22 mouse cellular contexts compared by ENCODE assay signal in genomic region chr7:70412900-70413299, GRCm38 (mm10). TPM values are rescaled to one million over a fixed set of nuclear protein-coding genes. Genes with fewer than 3 reads are reported as not detected.
DNase-seq lines count a peak whose midpoint lies in the region; ATAC-seq and TF ChIP-seq lines count a peak whose summit lies in the region.
"Had no signal": no experiment of that assay in that cellular context is flagged by ENCODE, and none has a peak within 500 bp of the region (broad histone marks: within the 10 kb centered on the region; RNA-seq: fewer than 3 reads in every experiment).

No protein-coding gene starts in this region.

- TF ChIP-seq CTCF in stomach, postnatal 0 days (IDR thresholded peaks at IDR 0.05; ENCODE audit: low read depth): no peak

- no peak for ATAC-seq in kidney, embryonic 15.5 days (replicated peaks; ENCODE audit: low FRiP score)
- ATAC-seq in stomach, postnatal 0 days (ENCODE audit: low FRiP score, low TSS enrichment): peak; percentile 69
- ATAC-seq: forebrain, embryonic 14.5 days had no signal

- no peaks in the 10 kb centered on the region for H3K27me3 ChIP-seq in kidney, embryonic 15.5 days
- H3K27me3 ChIP-seq in stomach, postnatal 0 days (ENCODE audit: control insufficient read depth, insufficient read depth, low read length): no peaks in the 10 kb centered on the region
- H3K27me3 ChIP-seq: forebrain, embryonic 12.5 days had no signal

- peaks cover 9% of the 10 kb centered on the region for H3K4me1 ChIP-seq in kidney, embryonic 15.5 days
- H3K4me1 ChIP-seq in stomach, postnatal 0 days (replicated peaks; ENCODE audit: control insufficient read depth, insufficient read depth): no peaks in the 10 kb centered on the region
- H3K4me1 ChIP-seq: forebrain, embryonic 10.5 days; forebrain, embryonic 12.5 days had no signal

- WGBS in kidney, embryonic 15.5 days: 83% methylated on average over 7 of the region's 7 CpGs
- WGBS in stomach, postnatal 0 days: 53% methylated on average over 7 of the region's 7 CpGs

- H3K36me3 ChIP-seq in kidney, embryonic 15.5 days: peaks cover 67% of the 10 kb centered on the region
- H3K36me3 ChIP-seq in stomach, postnatal 0 days (ENCODE audit: control insufficient read depth, insufficient read depth, low read length): peaks cover 2% of the 10 kb centered on the region; the same call in 1 of the 2 replicates
- H3K36me3 ChIP-seq: embryonic facial prominence, embryonic 13.5 days; embryonic facial prominence, embryonic 15.5 days had no signal

- DNase-seq in kidney, adult 9 months: no peak
- peak; percentile 62 for DNase-seq in urinary bladder, postnatal 14 days (ENCODE audit: low spot score)
- no peak for DNase-seq in urinary bladder, postnatal 25 days (ENCODE audit: low spot score)
- DNase-seq in stomach, postnatal 0 days (ENCODE audit: low spot score): peak; percentile 57
- DNase-seq in left cerebral cortex, adult 9 months (ENCODE audit: low spot score in 2 of 2): no peak
- DNase-seq: adrenal gland, adult 2 months; adrenal gland, postnatal 10 days; adrenal gland, postnatal 25 days; cerebellum, adult 11 months; cerebellum, adult 18-20 months; cerebellum, adult 8-10 months; cerebellum, adult 9-11 months; cerebellum, postnatal 14 days; cerebellum, postnatal 36 days; embryo, embryonic 11 days had no signal

- no peak for TF ChIP-seq EP300 in stomach, postnatal 0 days (optimal IDR thresholded peaks at IDR 0.05)

- H3K27ac ChIP-seq in kidney, embryonic 15.5 days: 0 out of 2 replicates have a peak overlapping the region, but pooled peaks have one; percentile 27
- H3K27ac ChIP-seq in stomach, postnatal 0 days (replicated peaks): peak overlapping the region; percentile 56
- H3K27ac ChIP-seq: embryonic facial prominence, embryonic 13.5 days; embryonic facial prominence, embryonic 15.5 days; forebrain, embryonic 10.5 days; forebrain, embryonic 12.5 days had no signal

- H3K4me2 ChIP-seq in kidney, embryonic 15.5 days: no peak overlapping the region
- no peak overlapping the region for H3K4me2 ChIP-seq in stomach, postnatal 0 days (replicated peaks; ENCODE audit: low read depth)
- H3K4me2 ChIP-seq: embryonic facial prominence, embryonic 13.5 days; embryonic facial prominence, embryonic 15.5 days; forebrain, embryonic 12.5 days had no signal

- no peaks in the 10 kb centered on the region for H3K9me3 ChIP-seq in kidney, embryonic 15.5 days (replicated peaks)
- H3K9me3 ChIP-seq in stomach, postnatal 0 days (ENCODE audit: control insufficient read depth, low read length): no peaks in the 10 kb centered on the region
- H3K9me3 ChIP-seq: embryonic facial prominence, embryonic 13.5 days; embryonic facial prominence, embryonic 15.5 days; forebrain, embryonic 10.5 days; forebrain, embryonic 12.5 days had no signal

- H3K4me3 ChIP-seq in kidney, embryonic 15.5 days (replicated peaks): no peak overlapping the region
- no peak overlapping the region for H3K4me3 ChIP-seq in stomach, postnatal 0 days (ENCODE audit: low read depth, low read length)
- H3K4me3 ChIP-seq: embryonic facial prominence, embryonic 13.5 days; embryonic facial prominence, embryonic 15.5 days; erythroblast, embryonic 14.5 days; forebrain, embryonic 10.5 days; forebrain, embryonic 12.5 days had no signal

- no peak overlapping the region for H3K9ac ChIP-seq in kidney, embryonic 15.5 days
- no peak overlapping the region for H3K9ac ChIP-seq in stomach, postnatal 0 days (ENCODE audit: low read length)
- H3K9ac ChIP-seq: embryonic facial prominence, embryonic 13.5 days; embryonic facial prominence, embryonic 15.5 days; forebrain, embryonic 12.5 days had no signal

RNA-seq across cellular contexts. Expression of gene Nr2f2, which starts 46.4 kb away (rescaled TPM):
- polyA plus RNA-seq in kidney, embryonic 15.5 days (2015; fragmentation: Nextera tagmentation; extraction: Ambion mirVana): 230 and 240 TPM in 2 replicates
- polyA plus RNA-seq in stomach, postnatal 0 days (2015; fragmentation: Nextera tagmentation; extraction: Ambion mirVana): 52.8 and 53.9 TPM in 2 replicates
- polyA plus RNA-seq: erythroblast, embryonic 14.5 days had no signal

Comparison
In these comparisons a context has a peak if more than half of its experiments do, and no peak if none do; other contexts are left out.
1. DNase-seq: peak in urinary bladder, postnatal 14 days (single experiment) and stomach, postnatal 0 days (single experiment); none in kidney, adult 9 months (single experiment), urinary bladder, postnatal 25 days (single experiment) and left cerebral cortex, adult 9 months (0 of 2).